Mouse (Mus musculus): ENCODE data around the gene Ahnak2.

- TF ChIP-seq CTCF (IDR thresholded peaks at IDR 0.05; ENCODE audit: low read depth, low read length): no peak
- TF ChIP-seq POLR2A (IDR thresholded peaks at IDR 0.05; ENCODE audit: insufficient read depth, low read length): no peak
Observed at GRCm38 (mm10) chr12:112769751-112770150, 32.7 kb downstream of the Ahnak2 start.
